Mouse (Mus musculus) erythroblast, embryonic 14.5 days (primary cell): ENCODE results near the gene Slc44a3.

Source experiments
- GATA1 ChIP-seq: IDR thresholded peaks from 2 replicates; pipeline ENCODE4 v1.6.1; 2012; ENCODE audit warnings: low read length, inconsistent platforms, mixed read lengths
- TAL1 ChIP-seq: IDR thresholded peaks from 3 replicates; pipeline ENCODE4 v1.6.1; 2012; ENCODE audit warnings: low read length, inconsistent platforms, mixed read lengths

DNA sequence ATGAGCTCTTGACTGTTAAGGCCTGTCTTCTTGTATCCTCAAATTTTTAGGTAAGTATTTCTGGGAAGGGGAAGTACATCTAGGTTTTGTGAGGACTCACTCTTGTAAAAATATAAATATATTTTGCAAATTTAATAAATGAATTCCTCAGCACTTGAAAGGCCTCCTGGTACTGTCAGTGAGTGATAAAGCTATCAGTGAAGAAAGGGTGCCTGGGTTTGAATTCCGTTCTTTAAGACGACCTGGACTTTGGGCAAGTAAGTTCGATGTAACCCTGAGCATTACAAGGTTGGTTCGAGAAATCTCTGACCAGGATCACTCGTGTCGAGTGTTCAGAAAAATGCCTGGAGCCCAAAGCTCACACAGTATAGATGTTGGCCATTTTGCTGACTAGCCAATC, 98.8 kb downstream of the Slc44a3 start:
- TF ChIP-seq TAL1 = no peak
- TF ChIP-seq GATA1 = no peak
